Mouse (Mus musculus): ENCODE measurements at regions not wholly inside any gene's neighbourhood (a gene's known extent, or its start where the extent isn't known, plus 50 kb on each side); places are given as distances from the start of the nearest gene placed in this dataset.

DNA sequence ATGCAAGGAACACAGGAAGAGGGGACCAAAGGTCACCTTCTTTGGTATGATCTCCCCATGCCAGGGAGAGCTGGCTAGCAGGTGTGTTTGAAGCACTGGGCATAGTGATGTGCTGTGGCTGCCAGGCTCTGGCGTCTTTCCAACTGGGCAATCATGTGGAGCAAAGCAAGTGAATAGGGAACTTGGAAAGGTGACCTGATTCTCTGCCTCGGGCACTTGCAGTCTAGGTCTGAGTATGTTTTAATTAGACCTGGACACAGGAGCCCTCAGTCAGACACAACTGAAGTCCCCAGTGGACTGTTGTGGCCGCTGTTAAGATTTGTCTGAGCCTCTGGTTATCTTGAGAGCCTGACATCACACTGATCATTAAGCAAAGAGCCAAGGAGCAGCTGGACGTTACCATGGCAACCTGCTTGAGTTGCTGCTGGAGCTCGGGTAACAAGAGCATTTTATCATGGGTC, 153.8 kb upstream of the Ccdc122 start:
- 9% methylated on average over 5 of the region's 5 CpGs for WGBS
- peak; percentile 91 for ATAC-seq (ENCODE audit: insufficient read depth, low FRiP score, low TSS enrichment)
- H3K9ac ChIP-seq (ENCODE audit: low read length), result no peak overlapping the region
- peak overlapping the region; percentile 5; the same call in 1 of the 2 replicates for H3K27ac ChIP-seq (ENCODE audit: low read depth, low read length)
- no peaks in the 10 kb centered on the region for H3K27me3 ChIP-seq (ENCODE audit: control insufficient read depth, insufficient read depth, low read length)
- no peaks in the 10 kb centered on the region for H3K9me3 ChIP-seq (ENCODE audit: control insufficient read depth, low read length)
- peaks cover 4% of the 10 kb centered on the region; the same call in 1 of the 2 replicates for H3K4me1 ChIP-seq (ENCODE audit: control insufficient read depth, insufficient read depth, low read length)
- no peak overlapping the region for H3K4me2 ChIP-seq (ENCODE audit: low read depth)
- H3K36me3 ChIP-seq (ENCODE audit: control insufficient read depth, insufficient read depth, low read length), result no peaks in the 10 kb centered on the region
- peak; percentile 85 for DNase-seq (ENCODE audit: low spot score)
- H3K4me3 ChIP-seq (ENCODE audit: low read depth, low read length), result no peak overlapping the region

DNA sequence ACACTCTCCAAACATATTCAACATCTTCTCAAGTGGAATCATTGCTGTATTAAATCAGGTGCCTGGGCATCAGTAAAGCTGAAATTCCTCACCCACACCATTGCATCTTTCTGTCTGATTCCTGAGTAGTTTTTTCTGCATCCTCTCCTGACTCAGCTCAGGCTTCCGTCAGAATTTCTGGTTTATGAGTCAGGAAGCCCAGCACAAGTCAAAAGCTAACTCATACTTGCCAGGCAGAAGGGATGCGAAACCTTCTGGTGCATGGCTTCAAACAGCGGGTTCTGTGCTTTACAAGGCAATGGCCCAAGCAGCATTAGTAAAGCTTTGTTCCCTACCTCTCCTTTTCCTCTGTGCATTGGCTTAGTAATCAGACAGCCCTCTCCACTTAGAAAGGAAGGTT, 155.7 kb upstream of the Ccdc122 start:
- H3K9ac ChIP-seq (ENCODE audit: low read length), result no peak overlapping the region
- no peaks in the 10 kb centered on the region for H3K9me3 ChIP-seq (ENCODE audit: control insufficient read depth, low read length)
- peaks cover 4% of the 10 kb centered on the region; the same call in 1 of the 2 replicates for H3K4me1 ChIP-seq (ENCODE audit: control insufficient read depth, insufficient read depth, low read length)
- H3K27ac ChIP-seq (ENCODE audit: low read depth, low read length), result no peak overlapping the region
- no peaks in the 10 kb centered on the region for H3K36me3 ChIP-seq (ENCODE audit: control insufficient read depth, insufficient read depth, low read length)
- ATAC-seq (ENCODE audit: insufficient read depth, low FRiP score, low TSS enrichment) (no peak), DNase-seq (ENCODE audit: low spot score) (no peak)
- no peak overlapping the region for H3K4me3 ChIP-seq (ENCODE audit: low read depth, low read length)
- H3K27me3 ChIP-seq (ENCODE audit: control insufficient read depth, insufficient read depth, low read length), result no peaks in the 10 kb centered on the region
- no peak overlapping the region for H3K4me2 ChIP-seq (ENCODE audit: low read depth)
- 88% methylated on average over 3 of the region's 3 CpGs for WGBS

DNA sequence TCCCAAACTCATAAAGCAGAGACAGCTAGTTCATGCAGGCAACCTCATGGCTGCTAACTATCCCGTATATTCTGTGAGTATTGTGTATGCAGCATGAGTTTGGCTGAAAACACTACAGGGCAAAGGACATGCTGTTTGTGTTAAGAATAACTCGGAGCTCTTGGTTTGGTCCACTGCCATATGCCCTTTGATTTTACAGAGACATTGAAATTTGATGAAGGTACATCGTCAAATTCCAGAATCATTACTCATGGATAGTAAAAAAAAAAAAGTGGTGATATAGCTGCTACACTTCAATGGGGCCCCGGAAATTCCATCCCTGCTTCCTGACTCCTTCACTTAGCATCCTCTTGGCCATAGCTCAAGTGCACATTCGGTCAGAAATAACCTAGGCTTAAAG, 159.3 kb upstream of the Ccdc122 start:
- ATAC-seq (ENCODE audit: insufficient read depth, low FRiP score, low TSS enrichment) (no peak), DNase-seq (ENCODE audit: low spot score) (no peak)
- Histone ChIP-seq H3K4me2 (ENCODE audit: low read depth) (no peak overlapping the region), H3K36me3 (ENCODE audit: control insufficient read depth, insufficient read depth, low read length) (no peaks in the 10 kb centered on the region), H3K27me3 (ENCODE audit: control insufficient read depth, insufficient read depth, low read length) (no peaks in the 10 kb centered on the region), H3K9me3 (ENCODE audit: control insufficient read depth, low read length) (no peaks in the 10 kb centered on the region), H3K4me1 (ENCODE audit: control insufficient read depth, insufficient read depth, low read length) (no peaks in the 10 kb centered on the region), H3K27ac (ENCODE audit: low read depth, low read length) (no peak overlapping the region), H3K4me3 (ENCODE audit: low read depth, low read length) (no peak overlapping the region), H3K9ac (ENCODE audit: low read length) (no peak overlapping the region)
- 86% methylated on average over 5 of the region's 5 CpGs for WGBS

DNA sequence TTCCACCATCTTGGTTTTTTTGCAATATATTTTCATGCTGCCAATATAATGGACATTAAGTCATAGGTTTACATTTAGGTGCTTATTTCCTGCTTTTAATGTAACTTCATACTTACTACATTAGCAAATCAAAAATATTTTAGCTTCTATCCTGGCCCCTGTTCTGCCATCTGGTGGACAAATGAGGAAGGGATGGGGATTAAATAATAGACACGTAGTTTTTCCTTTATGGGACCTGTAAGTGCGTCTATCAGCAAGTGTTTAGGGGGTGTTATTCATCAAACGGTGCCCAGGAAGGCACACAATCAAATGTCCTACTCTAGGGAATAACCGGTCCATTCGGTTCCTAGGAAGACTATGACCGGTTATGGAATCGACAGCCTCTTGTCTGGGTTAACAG, 160.6 kb upstream of the Ccdc122 start:
- WGBS, result 60% methylated on average over 7 of the region's 7 CpGs
- Histone ChIP-seq H3K36me3 (ENCODE audit: control insufficient read depth, insufficient read depth, low read length) (no peaks in the 10 kb centered on the region), H3K4me1 (ENCODE audit: control insufficient read depth, insufficient read depth, low read length) (no peaks in the 10 kb centered on the region), H3K9ac (ENCODE audit: low read length) (no peak overlapping the region), H3K4me2 (ENCODE audit: low read depth) (no peak overlapping the region), H3K27me3 (ENCODE audit: control insufficient read depth, insufficient read depth, low read length) (no peaks in the 10 kb centered on the region), H3K9me3 (ENCODE audit: control insufficient read depth, low read length) (no peaks in the 10 kb centered on the region), H3K4me3 (ENCODE audit: low read depth, low read length) (no peak overlapping the region), H3K27ac (ENCODE audit: low read depth, low read length) (no peak overlapping the region)
- DNase-seq (ENCODE audit: low spot score) (peak; percentile 38), ATAC-seq (ENCODE audit: insufficient read depth, low FRiP score, low TSS enrichment) (no peak)

DNA sequence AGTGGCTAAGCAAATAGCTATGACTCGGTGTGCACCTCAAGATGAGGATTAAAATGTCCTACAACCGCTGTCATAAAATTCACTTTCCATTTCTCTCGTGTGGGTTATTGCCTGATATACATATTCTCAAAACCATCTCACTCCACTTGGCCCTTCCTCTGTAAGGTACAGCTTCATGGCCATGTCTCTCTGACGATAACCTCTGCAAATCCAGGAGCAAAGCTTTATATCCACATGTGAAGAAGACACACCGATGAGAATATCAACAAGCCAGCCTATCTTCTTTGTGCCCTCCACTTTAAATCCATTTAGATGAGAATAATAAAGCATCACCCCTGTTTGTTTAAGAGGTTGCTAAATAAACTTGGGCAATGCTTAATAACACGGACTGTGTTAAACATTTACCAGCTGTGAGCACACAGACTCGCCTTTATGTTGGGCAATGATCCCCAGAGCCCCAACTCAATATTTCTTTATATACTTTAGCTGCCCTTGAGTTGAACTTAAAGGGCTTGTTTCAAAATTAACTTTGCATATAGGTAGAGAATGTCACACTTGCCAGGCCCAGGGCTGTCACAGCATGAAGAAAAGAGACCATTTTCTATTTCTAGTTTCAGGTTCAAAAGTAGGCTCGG, 161.2 kb upstream of the Ccdc122 start:
- H3K4me2 ChIP-seq (ENCODE audit: low read depth), result no peak overlapping the region
- H3K27me3 ChIP-seq (ENCODE audit: control insufficient read depth, insufficient read depth, low read length), result no peaks in the 10 kb centered on the region
- H3K27ac ChIP-seq (ENCODE audit: low read depth, low read length), result no peak overlapping the region
- H3K4me3 ChIP-seq (ENCODE audit: low read depth, low read length), result no peak overlapping the region
- H3K9ac ChIP-seq (ENCODE audit: low read length), result no peak overlapping the region
- no peaks in the 10 kb centered on the region for H3K36me3 ChIP-seq (ENCODE audit: control insufficient read depth, insufficient read depth, low read length)
- H3K4me1 ChIP-seq (ENCODE audit: control insufficient read depth, insufficient read depth, low read length), result no peaks in the 10 kb centered on the region
- no peaks in the 10 kb centered on the region for H3K9me3 ChIP-seq (ENCODE audit: control insufficient read depth, low read length)
- no peak for DNase-seq (ENCODE audit: low spot score)
- no peak for ATAC-seq (ENCODE audit: insufficient read depth, low FRiP score, low TSS enrichment)
- WGBS, result 58% methylated on average over 8 of the region's 8 CpGs

DNA sequence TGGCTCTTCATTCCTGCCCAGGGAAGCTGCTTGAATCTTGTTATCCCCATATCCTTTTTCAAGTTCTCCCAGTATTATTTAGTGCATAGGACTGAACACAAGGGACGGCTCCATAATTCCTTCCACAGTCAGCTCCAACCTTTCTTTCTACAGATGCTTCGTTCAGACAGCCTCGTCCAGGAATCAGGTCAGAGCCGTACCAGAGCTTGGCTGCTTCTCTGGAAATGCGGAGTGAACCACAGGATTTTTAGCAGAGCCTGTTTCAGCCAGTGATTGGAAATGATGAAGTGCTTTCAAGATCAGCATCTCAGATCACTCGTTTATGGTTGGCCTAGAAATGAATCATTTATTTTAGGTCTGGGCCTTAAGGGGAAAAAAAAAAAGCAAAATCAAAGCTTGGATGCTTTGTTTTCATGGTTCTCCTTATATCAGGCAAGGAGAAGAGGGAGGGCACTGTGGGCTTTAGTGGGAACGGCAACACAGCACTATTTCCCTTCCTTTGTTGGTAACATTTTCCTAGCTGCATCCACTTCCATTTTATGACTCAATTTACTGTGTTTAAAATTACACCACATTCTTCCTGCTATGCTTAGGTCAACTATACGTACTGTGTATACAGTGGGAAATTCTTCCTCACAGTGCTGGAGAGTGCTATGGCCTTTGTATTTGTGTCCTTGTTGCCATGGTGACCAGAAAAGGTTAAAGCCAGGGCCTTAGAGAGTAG, 161.9 kb upstream of the Ccdc122 start:
- DNase-seq (ENCODE audit: low spot score), result peak; percentile 42
- Histone ChIP-seq H3K4me3 (ENCODE audit: low read depth, low read length) (no peak overlapping the region), H3K4me2 (ENCODE audit: low read depth) (no peak overlapping the region), H3K27ac (ENCODE audit: low read depth, low read length) (peak overlapping the region; percentile 36; the same call in 1 of the 2 replicates), H3K9ac (ENCODE audit: low read length) (no peak overlapping the region), H3K27me3 (ENCODE audit: control insufficient read depth, insufficient read depth, low read length) (no peaks in the 10 kb centered on the region), H3K36me3 (ENCODE audit: control insufficient read depth, insufficient read depth, low read length) (no peaks in the 10 kb centered on the region), H3K4me1 (ENCODE audit: control insufficient read depth, insufficient read depth, low read length) (no peaks in the 10 kb centered on the region), H3K9me3 (ENCODE audit: control insufficient read depth, low read length) (no peaks in the 10 kb centered on the region)
- WGBS, result 38% methylated on average over 8 of the region's 8 CpGs
- ATAC-seq (ENCODE audit: insufficient read depth, low FRiP score, low TSS enrichment), result peak; percentile 76; the same call in 1 of the 2 replicates

DNA sequence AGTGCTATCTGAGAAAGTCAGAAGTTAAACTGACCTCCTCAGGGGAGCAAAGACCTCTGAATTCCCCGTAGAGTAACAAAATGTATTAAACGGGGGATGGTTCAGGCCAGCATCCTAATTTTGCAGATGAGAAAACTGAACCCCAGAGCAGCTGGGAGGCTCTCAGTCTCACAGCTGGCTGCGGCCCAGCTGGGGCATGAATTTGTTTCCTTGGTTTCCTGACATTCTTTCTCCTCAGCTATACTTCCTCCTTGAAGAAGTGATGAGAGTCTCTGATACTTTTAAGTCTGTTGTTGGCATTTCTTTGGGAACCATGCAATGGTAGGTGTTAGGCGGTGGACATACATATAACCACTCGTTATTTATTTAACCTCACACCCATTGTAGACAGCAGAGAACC, 162.9 kb upstream of the Ccdc122 start:
- DNase-seq (ENCODE audit: low spot score) (no peak), ATAC-seq (ENCODE audit: insufficient read depth, low FRiP score, low TSS enrichment) (no peak)
- no peak overlapping the region for H3K27ac ChIP-seq (ENCODE audit: low read depth, low read length)
- no peak overlapping the region for H3K9ac ChIP-seq (ENCODE audit: low read length)
- no peaks in the 10 kb centered on the region for H3K9me3 ChIP-seq (ENCODE audit: control insufficient read depth, low read length)
- no peak overlapping the region for H3K4me2 ChIP-seq (ENCODE audit: low read depth)
- H3K4me3 ChIP-seq (ENCODE audit: low read depth, low read length), result no peak overlapping the region
- no peaks in the 10 kb centered on the region for H3K4me1 ChIP-seq (ENCODE audit: control insufficient read depth, insufficient read depth, low read length)
- WGBS, result 71% methylated on average over 5 of the region's 5 CpGs
- no peaks in the 10 kb centered on the region for H3K27me3 ChIP-seq (ENCODE audit: control insufficient read depth, insufficient read depth, low read length)
- H3K36me3 ChIP-seq (ENCODE audit: control insufficient read depth, insufficient read depth, low read length), result no peaks in the 10 kb centered on the region

DNA sequence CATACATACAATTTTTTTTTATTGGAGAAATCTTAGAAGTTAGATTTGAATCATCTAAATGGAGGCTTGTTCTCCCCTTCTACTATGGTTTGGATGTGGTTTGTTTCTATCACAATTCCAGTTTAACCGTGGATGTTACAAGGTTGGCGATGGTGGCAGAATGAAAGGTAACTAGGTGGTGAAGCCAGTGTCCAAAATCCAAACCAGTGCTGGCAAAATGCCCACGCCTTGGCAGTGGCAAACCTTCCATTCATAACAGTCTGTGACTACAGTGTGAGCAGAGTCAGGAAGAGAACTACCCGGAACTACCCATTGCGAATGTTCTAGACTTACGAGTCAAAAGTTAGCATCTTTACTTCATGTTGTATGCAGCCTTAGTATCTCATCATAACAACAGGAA, 163.6 kb upstream of the Ccdc122 start:
- 94% methylated on average over 6 of the region's 6 CpGs for WGBS
- no peak overlapping the region for H3K4me3 ChIP-seq (ENCODE audit: low read depth, low read length)
- no peak overlapping the region for H3K4me2 ChIP-seq (ENCODE audit: low read depth)
- H3K27ac ChIP-seq (ENCODE audit: low read depth, low read length), result no peak overlapping the region
- H3K4me1 ChIP-seq (ENCODE audit: control insufficient read depth, insufficient read depth, low read length), result no peaks in the 10 kb centered on the region
- DNase-seq (ENCODE audit: low spot score), result no peak
- H3K36me3 ChIP-seq (ENCODE audit: control insufficient read depth, insufficient read depth, low read length), result no peaks in the 10 kb centered on the region
- no peaks in the 10 kb centered on the region for H3K27me3 ChIP-seq (ENCODE audit: control insufficient read depth, insufficient read depth, low read length)
- H3K9me3 ChIP-seq (ENCODE audit: control insufficient read depth, low read length), result no peaks in the 10 kb centered on the region
- H3K9ac ChIP-seq (ENCODE audit: low read length), result no peak overlapping the region
- ATAC-seq (ENCODE audit: insufficient read depth, low FRiP score, low TSS enrichment), result no peak

DNA sequence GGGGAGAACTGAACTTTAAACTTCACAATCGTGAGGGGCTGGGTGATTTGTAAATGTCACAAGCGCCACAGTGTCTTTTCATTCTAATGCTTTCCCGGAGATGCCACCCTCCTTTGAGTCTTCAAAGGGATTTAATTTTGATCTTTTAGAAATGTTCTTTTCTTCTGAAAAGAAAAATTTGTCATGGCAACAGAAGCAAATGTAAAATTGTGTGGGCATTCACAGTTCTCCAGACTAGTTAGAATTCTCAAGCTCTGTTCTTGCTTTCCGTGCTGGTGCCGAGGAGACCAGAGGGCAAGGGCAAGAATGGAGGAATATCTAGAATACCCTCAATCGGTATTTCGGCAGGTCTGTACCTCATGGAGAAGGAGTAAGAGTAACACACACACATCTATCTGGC, 164.1 kb upstream of the Ccdc122 start:
- H3K4me1 ChIP-seq (ENCODE audit: control insufficient read depth, insufficient read depth, low read length), result no peaks in the 10 kb centered on the region
- H3K4me3 ChIP-seq (ENCODE audit: low read depth, low read length), result no peak overlapping the region
- whole genome bisulfite sequencing, result 88% methylated on average over 7 of the region's 7 CpGs
- ATAC-seq (ENCODE audit: insufficient read depth, low FRiP score, low TSS enrichment), result no peak
- H3K36me3 ChIP-seq (ENCODE audit: control insufficient read depth, insufficient read depth, low read length), result no peaks in the 10 kb centered on the region
- no peaks in the 10 kb centered on the region for H3K27me3 ChIP-seq (ENCODE audit: control insufficient read depth, insufficient read depth, low read length)
- no peak overlapping the region for H3K27ac ChIP-seq (ENCODE audit: low read depth, low read length)
- no peak overlapping the region for H3K9ac ChIP-seq (ENCODE audit: low read length)
- H3K9me3 ChIP-seq (ENCODE audit: control insufficient read depth, low read length), result no peaks in the 10 kb centered on the region
- H3K4me2 ChIP-seq (ENCODE audit: low read depth), result no peak overlapping the region
- no peak for DNase-seq (ENCODE audit: low spot score)
